Mouse (Mus musculus): ENCODE measurements around the gene Msh5.
"Not testable (repeated sequence)": the region's sequence is repeated elsewhere in the genome, so short reads cannot be mapped to it uniquely, and the experiment has no call there.

The Msh5 gene

DNA sequence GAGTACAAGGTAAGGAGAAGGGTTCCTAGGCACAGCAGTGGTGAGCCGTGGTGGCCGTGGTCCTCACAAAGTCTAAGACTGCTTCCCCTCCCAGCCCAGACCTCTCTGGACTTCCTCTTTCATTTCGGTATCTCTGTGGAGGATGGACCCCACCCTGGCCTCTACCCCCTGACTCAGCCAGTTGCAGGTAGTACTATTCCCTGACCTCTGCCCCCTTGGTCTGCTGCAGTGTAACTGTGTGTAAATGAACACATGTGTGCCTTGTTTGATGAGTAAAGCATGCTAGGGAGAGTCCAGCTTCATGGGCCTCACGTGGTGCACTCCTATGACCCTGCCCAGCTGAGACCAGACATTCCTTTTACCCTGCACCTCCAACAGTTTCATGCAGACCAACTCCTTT, 22.8 kb downstream of the Msh5 start:
- no peak for DNase-seq (ENCODE audit: low spot score)

- DNase-seq (ENCODE audit: low spot score), result no peak
Observed at GRCm38 (mm10) chr17:35023221-35023620, 23.3 kb downstream of the Msh5 start.

DNA sequence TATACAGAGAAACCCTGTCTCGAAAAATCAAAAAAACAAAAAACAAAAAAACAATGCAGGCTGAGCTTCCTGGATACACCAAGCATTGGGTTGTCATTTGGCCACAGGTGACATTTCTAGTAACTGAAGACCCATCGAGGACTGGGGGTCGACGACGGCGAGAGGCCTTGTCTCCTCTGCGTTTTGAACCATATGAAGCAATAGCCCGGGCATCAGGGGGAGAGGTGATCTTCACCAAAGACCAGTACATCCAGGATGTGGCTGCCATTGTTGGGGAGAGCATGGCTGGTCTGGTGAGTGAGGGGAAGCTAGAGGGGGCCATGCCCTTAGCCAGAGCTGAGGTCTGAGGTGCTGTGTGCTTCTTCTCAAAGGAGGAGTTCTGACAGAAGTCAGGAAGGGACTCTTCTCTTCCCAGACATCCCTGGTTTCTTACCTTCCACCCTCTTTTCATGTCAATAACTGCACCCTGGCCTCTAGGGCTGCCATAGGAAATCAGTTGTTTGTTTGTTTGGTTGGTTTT, 23.9 kb downstream of the Msh5 start:
- DNase-seq (ENCODE audit: low spot score), result no peak

DNA sequence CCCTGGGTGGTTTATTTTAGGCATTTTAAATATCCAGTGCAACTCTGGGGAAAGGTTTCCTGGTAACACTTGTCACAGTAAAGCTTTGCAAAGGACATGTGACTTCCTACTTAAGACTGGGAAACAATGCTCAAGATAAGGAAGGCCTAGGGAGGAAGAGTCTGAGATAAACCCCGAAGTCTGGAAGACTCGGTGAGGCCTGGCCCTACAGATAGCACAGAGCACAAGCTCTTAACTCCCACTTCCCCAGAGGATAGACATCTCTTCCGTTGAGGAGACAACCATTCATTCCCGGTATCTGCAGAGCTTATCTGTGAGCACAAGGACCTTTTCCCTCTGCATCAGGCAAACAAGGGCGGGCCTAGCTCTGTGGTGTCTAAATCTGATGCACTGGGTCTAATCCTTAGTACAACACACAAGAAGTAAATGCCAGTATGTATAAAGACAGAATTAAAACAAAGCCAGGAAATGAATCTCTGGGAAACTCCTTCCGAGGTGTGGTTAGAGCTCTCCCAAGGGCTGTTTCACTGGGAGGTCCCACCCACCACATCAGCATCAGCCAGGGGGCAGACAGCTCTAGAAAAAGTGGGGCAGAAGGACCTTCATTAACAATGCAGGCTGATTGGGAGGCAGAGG, 24.6 kb downstream of the Msh5 start:
- no peak for DNase-seq (ENCODE audit: low spot score)

- DNase-seq (ENCODE audit: low spot score), result peak; percentile 90
Observed at GRCm38 (mm10) chr17:35021163-35021808, 25.3 kb downstream of the Msh5 start.

DNA sequence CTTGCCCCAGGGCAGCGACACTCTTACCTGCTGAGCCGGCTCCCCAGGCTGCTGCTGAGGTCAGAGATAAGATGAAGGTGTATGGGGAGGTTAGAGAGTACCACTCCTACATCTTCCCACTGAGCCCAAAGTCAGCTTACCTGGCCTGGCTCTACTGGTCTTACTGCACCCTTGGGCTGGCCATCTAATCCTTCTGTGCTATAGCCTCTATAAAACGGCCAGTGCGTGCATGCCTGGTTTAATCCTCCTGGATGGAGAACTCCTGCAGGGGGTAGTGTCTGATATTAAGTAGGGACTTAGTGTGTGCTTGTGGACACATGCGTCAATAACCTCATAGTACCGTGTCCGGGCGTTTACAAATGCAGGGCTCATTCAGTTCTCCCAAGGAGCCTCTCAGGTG, 26.0 kb downstream of the Msh5 start:
- no peak for DNase-seq (ENCODE audit: low spot score)

DNA sequence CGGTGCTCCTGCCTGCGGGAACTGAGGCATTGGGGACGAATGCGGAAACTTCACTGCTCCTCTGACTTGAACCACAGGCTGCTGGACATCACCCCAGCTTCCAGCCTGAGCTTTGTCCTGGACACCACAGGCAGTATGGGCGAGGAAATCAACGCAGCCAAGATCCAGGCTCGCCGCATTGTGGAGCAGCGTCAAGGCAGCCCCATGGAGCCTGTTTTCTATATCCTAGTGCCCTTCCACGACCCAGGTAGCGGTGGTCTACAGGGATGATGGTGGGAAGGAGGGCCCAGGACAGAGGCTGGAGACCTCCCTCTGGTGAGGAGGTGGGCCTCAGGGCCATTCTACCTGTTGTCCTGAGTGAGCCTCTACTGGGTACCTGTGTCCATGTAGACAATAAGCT, 26.7 kb downstream of the Msh5 start:
- DNase-seq (ENCODE audit: low spot score), result no peak

- no peak for DNase-seq (ENCODE audit: low spot score)
Observed at GRCm38 (mm10) chr17:35018171-35018570, 28.4 kb downstream of the Msh5 start.

DNA sequence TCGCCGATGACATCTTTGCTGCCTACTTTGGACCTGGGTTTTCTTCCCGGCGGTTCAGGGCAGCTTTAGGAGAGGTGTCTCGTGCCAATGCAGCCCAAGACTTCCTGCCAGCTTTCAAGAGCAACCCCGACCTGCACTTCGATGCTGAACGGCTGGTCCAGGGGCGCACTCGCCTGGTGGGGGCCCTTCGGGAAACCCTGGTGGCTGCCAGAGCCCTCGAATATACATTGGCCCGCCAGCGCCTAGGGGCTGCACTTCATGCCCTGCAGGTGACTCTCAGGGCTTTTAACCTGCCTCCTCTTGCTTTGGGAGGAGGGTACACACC, 28.9 kb downstream of the Msh5 start:
- DNase-seq (ENCODE audit: low spot score), result no peak

DNA sequence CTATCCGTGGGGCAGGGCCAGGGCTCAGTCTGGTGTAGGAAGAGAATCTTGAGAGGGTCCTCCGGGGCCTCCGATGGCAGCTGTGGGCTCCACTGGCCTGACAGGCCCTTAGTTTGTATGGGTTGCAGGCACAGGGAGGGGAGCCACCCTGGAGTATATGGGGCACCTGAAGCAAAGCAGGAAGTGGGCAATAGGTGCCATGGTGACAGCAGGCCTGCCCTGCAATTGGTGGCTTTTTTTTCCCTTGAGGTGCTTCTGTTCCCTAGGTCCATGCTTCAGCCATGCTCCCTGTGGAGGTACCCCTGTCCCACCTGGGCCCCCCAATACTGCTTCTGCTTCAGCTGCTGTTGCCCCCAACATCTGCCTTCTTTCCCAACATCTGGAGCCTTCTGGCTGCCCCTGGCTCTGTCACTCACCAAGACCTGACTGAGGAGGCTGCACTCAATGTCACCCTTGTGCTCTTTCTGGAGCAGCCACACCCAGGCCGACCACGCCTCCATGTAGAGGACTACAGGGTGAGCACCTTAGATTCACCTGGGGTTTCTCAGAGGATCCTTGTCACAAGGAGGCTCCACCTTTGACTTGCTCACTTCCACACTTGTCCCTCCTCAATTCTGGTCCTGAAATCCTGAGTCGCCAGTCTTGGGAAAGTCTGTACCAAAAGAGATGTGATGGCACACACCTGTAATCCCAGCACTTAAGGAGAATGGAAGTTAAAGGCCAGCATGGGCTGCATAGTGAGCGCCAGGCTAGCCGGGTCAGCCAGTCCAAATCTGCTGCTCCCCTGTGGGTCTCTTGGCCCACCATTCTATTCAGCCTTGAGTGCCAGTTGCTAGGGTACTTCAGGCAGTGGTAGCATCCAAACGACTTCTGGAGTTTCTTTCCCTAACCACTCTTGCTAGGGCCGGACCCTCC, 29.5 kb downstream of the Msh5 start:
- DNase-seq (ENCODE audit: low spot score), result no peak

DNA sequence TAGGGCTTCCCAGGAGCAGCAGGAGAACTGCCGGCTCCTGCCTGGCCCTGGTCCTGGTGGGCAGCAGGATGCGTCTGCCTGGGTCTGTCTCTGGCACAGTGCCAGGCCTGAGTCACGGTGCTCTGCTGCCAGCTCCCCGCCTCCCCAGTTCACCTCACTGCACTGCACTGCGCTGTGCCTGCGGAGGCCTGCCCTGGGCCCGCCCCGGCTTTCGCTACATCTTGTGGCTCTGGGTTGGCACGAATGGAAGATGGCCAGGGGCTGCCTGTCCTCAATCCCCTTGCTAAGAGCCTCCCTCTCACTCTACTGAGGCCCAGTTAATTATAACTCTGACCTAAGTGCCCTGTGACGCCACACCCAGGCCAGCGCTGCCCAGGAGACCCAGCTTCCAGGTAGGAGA, 30.2 kb downstream of the Msh5 start, which contains the start of gene Vwa7:
TSS of gene Vwa7 (plus strand) at position 204 of the 400 bp plus-strand sequence.
- DNase-seq (ENCODE audit: low spot score), result peak; percentile 62

- no peak for DNase-seq (ENCODE audit: low spot score)
Observed at GRCm38 (mm10) chr17:35015296-35015695, 31.2 kb downstream of the Msh5 start.

GRCm38 (mm10) chr17:35013221-35013620, 33.3 kb downstream of the Msh5 start:
- no peak for DNase-seq (ENCODE audit: low spot score)

GRCm38 (mm10) chr17:35012430-35012829, 34.1 kb downstream of the Msh5 start:
- no peak for DNase-seq (ENCODE audit: low spot score)

GRCm38 (mm10) chr17:35011440-35011839, 35.1 kb downstream of the Msh5 start:
- no peak for DNase-seq (ENCODE audit: low spot score)

DNA sequence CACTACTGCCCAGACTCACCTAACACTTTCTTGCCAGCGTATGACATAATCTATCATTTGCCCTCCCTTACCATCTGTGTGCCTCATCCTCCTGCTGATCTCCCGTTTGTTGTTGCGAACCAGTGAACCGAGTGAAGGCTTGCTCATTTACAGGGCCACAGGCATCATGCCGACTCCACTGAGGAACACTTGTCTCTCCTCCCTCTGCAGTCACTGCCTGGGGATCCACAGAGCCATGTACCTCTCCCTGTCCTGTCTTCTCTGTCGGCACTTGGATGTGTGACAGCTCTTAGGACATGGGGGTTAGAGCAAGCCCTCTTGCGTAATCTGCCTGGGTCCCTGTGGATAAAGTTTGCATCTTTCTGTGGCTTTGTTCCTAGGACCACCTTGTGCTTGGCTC, 37.0 kb downstream of the Msh5 start:
- DNase-seq (ENCODE audit: low spot score), result no peak

GRCm38 (mm10) chr17:35007387-35007991, 39.1 kb downstream of the Msh5 start:
- no peak for DNase-seq (ENCODE audit: low spot score)

GRCm38 (mm10) chr17:35005902-35006301, 40.6 kb downstream of the Msh5 start:
- not testable (repeated sequence) for DNase-seq (ENCODE audit: low spot score)

DNA sequence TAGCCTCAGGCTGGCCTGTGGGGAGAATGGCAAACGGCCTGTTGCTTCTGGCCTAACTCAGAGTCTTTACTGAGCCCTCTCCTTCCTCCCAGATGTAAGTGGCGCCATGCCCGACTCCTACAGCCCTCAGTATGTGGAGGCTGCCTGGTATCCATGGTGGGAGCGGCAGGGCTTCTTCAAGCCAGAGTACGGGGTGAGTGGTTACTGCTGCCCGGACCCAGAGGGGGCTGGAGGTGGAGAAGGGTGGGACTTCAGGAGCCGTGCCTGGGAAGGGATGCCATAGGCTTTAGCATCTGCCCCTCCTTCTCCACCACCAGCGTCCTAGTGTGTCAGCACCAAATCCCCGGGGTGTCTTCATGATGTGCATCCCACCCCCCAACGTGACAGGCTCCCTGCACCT, 41.4 kb downstream of the Msh5 start:
- DNase-seq (ENCODE audit: low spot score), result no peak

- DNase-seq (ENCODE audit: low spot score), result no peak
Observed at GRCm38 (mm10) chr17:35004075-35004717, 42.3 kb downstream of the Msh5 start.

DNA sequence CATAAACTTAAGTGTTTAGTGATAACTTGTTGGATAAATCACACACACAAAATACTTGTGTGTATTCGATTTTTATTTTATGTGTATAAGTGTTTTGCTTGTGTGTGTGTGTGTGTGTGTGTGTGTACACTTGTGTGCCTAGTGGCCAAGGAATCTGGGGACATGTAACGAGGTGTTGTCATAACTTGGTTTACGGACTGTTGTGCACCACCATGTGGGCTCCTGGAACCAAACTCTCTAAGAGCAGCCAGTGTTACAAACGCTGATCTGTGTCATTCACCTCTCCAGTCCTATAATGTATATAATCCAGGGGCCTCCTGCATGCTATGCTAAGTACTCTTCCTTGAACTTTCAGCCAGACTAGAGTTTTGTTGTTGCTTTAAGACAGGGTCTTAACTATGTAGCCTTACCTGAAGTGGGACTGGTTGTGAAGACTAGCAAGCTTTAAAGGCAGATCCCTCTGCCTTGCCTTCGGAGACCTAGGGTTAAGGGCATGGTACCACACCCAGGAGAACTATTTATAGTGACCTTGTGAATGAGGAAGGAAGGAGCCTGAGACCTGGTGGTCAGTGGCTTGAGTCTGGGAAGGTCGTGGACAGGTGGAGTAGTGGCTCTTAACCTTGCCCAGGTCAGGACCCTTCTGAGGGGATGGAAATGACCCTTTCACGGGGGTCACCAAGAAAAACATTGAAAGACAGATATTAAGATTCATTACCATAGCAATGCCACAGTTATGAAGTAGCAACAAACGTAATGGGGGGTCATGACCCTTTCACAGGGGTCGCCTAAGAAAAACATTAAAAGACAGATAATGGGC, 43.3 kb downstream of the Msh5 start:
- no peak for DNase-seq (ENCODE audit: low spot score)
